Mouse (Mus musculus): ENCODE data around the gene Olfr371.

Gene Olfr371

DNA sequence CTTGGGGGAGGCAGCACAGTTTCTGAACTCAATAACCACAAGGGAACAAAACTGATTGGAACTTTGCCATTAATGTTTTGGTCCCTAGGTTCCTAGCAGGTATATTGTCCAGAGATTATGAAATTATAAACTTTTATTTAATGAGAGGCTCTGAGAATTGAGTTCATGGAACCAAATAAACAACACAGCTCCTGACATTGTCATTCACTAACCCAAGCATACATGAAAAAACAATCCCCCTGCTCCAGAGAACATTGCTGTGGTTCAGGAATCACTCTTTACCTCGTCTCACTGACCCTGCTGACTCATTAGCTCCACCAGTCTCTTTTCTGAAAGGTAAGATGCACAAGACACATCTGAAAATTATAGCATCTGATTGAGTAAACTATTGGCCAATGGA, at the start of gene Olfr371:
Olfr371 (plus strand) TSS at position 301 of the 400 bp plus-strand sequence.
- no peak for DNase-seq

DNA sequence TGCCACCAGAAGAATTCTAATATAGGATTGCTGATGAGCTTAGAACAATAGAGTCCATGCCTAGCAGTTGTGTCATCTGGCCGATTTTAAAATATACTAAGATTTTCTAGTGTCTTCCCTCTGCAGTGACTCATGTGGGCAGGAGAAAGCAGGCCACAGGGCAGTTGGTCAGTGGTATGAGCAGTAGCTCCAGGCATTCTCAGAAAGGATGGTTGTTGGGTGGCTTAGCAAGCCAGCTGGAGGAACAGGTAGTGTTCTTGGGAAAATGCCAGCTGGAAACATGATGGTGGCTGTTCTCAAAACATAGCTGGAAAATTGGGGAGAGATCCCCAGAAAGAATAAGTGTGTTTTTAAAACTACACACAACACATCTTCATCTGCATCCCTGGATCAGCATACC, 33.4 kb upstream of the Olfr371 start:
- DNase-seq = no peak

DNA sequence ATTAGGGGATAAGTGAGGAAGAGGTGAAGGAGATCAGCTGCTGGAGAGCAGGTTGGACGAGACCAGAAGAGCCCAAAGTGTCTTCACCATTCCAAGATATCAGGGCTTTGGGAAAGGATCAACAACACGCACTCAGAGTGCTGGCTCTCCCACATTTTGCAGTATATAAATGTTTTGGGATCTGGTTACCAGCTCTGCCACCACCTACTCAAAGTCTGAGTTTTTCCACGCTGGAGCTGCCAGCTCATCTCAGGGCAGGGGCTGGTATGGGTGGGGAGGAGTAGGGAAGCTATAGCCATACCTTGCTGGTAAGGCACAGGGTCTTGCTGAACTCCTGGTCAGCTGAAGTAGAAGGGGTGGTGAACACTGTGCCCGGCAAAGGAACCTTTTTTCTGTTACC, 5.6 kb upstream of the Olfr371 start:
- DNase-seq = no peak

DNA sequence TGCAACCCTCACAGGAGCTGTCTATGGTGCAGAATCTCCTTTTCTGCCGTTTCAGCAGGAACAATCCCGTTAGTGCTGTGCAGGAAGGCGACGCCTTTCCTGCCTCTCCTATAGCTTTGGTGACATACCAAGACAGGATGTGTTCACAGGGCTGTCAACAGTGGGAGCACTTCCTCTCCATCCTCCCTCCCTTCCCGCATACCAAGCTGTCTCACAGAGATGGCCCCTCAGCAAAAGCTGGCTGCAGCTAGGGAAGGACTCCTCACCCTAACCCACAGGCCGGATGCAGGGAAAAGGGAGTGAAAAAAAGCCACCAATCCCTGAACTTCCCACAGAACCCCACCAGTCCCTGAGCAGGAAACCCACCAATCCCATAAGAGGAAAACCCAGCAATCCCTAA, 4.8 kb upstream of the Olfr371 start:
- DNase-seq = no peak

DNA sequence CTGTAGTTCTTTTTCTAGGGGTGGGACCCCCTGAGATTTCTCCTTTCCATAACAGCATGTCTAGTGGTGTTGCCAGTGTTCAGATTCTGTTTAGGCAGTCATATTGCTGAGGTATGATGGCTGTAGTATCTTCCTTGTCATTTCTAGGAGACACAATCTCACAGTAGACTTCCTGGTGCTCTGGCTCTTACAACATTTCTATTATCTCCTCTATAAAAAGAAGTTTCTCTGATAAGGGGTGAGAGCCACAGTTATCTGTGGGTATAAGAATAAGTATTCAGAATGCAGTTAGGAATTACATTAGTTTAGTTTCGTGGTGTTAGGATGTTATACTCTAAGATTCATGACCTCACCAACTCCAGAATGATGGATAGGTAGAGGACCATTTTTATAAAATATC, 1.5 kb downstream of the Olfr371 start:
- no peak for DNase-seq

Measured in thymus, postnatal 14 days (tissue).